Mouse (Mus musculus) heart, embryonic 16.5 days (tissue): ENCODE results near the gene 2310034G01Rik. TPM values are rescaled to one million over a fixed set of nuclear protein-coding genes. Genes with fewer than 3 reads are reported as not detected.

Source experiments
- ATAC-seq: fragments of 200-750 bp; cut with Nextera tagmentation; replicated peaks from 2 replicates; pipeline ENCODE4 v1.8.0; 2017; ENCODE audit warnings: moderate number of reproducible peaks; ENCODE audit not compliant: insufficient read depth, low FRiP score; ENCODE audit errors: extremely low read depth
- H3K27ac ChIP-seq: fragments of 300-500 bp; sonication (generic); 2 replicates; pipeline ENCODE4 v1.5.1; 2014; ENCODE audit warnings: mild to moderate bottlenecking, low read length, control low read depth, moderate library complexity
- H3K27me3 ChIP-seq: fragments of 300-500 bp; sonication (generic); 2 replicates; pipeline ENCODE4 v1.6.1; 2014; ENCODE audit warnings: low read length, mixed read lengths; ENCODE audit not compliant: control insufficient read depth, insufficient read depth
- H3K36me3 ChIP-seq: fragments of 300-500 bp; sonication (generic); 2 replicates; pipeline ENCODE4 v1.6.1; 2014; ENCODE audit not compliant: control insufficient read depth, insufficient read depth
- H3K4me1 ChIP-seq: fragments of 300-500 bp; sonication (generic); 2 replicates; pipeline ENCODE4 v1.6.1; 2014; ENCODE audit warnings: low read length, mixed read lengths; ENCODE audit not compliant: control insufficient read depth, insufficient read depth
- H3K4me2 ChIP-seq: fragments of 300-500 bp; sonication (generic); 2 replicates; pipeline ENCODE4 v1.6.1; 2014; ENCODE audit warnings: low read depth, mild to moderate bottlenecking, control low read depth, low read length
- H3K4me3 ChIP-seq: fragments of 300-500 bp; sonication (generic); 2 replicates; pipeline ENCODE4 v1.5.1; 2014; ENCODE audit warnings: mild to moderate bottlenecking, control low read depth, low read length
- H3K9ac ChIP-seq: fragments of 300-500 bp; sonication (generic); 2 replicates; pipeline ENCODE4 v1.6.1; 2014; ENCODE audit warnings: low read length, control low read depth
- H3K9me3 ChIP-seq: fragments of 300-500 bp; sonication (generic); replicated peaks from 2 replicates; pipeline ENCODE4 v1.6.1; 2016; ENCODE audit warnings: low read length; ENCODE audit not compliant: control insufficient read depth
- WGBS: fragments of 180-500 bp; shearing (Covaris S2); extraction: QIAGEN DNeasy Blood & Tissue Kit; methylation state at CpG from one replicate; pipeline ENCODE4 v1.1.7; 2014; 5-methylcytosine and 5-hydroxymethylcytosine counted together
- polyA plus RNA-seq: library from polyadenylated mRNA; unstranded; fragments of >200 nt; fragmentation: Nextera tagmentation; extraction: Ambion mirVana; gene quantifications from 2 replicates; pipeline ENCODE4 v1.2.1, GENCODE M21; 2015

2310034G01Rik gene
- polyA plus RNA-seq, 1 experiment from 2014 or later, result 1.1 TPM

- WGBS, result 61% methylated on average over 5 of the region's 5 CpGs
- Histone ChIP-seq H3K27ac (peak overlapping the region; percentile 78; the same call in 1 of the 2 replicates), H3K4me1 (peaks cover 20% of the 10 kb centered on the region), H3K36me3 (peaks cover 19% of the 10 kb centered on the region), H3K9me3 (no peaks in the 10 kb centered on the region), H3K4me2 (peak overlapping the region; percentile 73), H3K9ac (peak overlapping the region; percentile 87), H3K4me3 (peak overlapping the region; percentile 86), H3K27me3 (peaks cover 9% of the 10 kb centered on the region)
- no peak for ATAC-seq
Measured at GRCm38 (mm10) chr19:46306268-46306610, 43.9 kb downstream of the 2310034G01Rik start.

GRCm38 (mm10) chr19:46305432-46306267, 44.5 kb downstream of the 2310034G01Rik start:
- ATAC-seq, result peak; percentile 72
- H3K9me3 ChIP-seq, result no peaks in the 10 kb centered on the region
- peak overlapping the region; percentile 73 for H3K4me2 ChIP-seq
- H3K27ac ChIP-seq, result peak overlapping the region; percentile 84
- H3K36me3 ChIP-seq, result peaks cover 16% of the 10 kb centered on the region
- peaks cover 9% of the 10 kb centered on the region for H3K27me3 ChIP-seq
- under 1% methylated on average over 42 of the region's 43 CpGs for WGBS
- peak overlapping the region; percentile 87 for H3K9ac ChIP-seq
- H3K4me3 ChIP-seq, result peak overlapping the region; percentile 86
- H3K4me1 ChIP-seq, result peaks cover 20% of the 10 kb centered on the region

- 0% methylated on average over 34 of the region's 34 CpGs for WGBS
- peaks cover 10% of the 10 kb centered on the region for H3K36me3 ChIP-seq
- H3K4me3 ChIP-seq, result peak overlapping the region; percentile 86
- ATAC-seq, result peak; percentile 42
- peak overlapping the region; percentile 86 for H3K9ac ChIP-seq
- peaks cover 9% of the 10 kb centered on the region for H3K27me3 ChIP-seq
- H3K27ac ChIP-seq, result peak overlapping the region; percentile 84
- H3K4me2 ChIP-seq, result peak overlapping the region; percentile 73
- H3K9me3 ChIP-seq, result no peaks in the 10 kb centered on the region
- H3K4me1 ChIP-seq, result peaks cover 20% of the 10 kb centered on the region
Measured at GRCm38 (mm10) chr19:46304908-46305333, 45.2 kb downstream of the 2310034G01Rik start.

- under 1% methylated on average over 39 of the region's 39 CpGs for WGBS
- peak within 1 kb of the TSS; percentile 73 for H3K4me2 ChIP-seq
- peak within 1 kb of the TSS; percentile 84 for H3K27ac ChIP-seq
Measured at GRCm38 (mm10) chr19:46304216-46304841, 45.8 kb downstream of the 2310034G01Rik start, which contains the start of gene Nfkb2. Nfkb2 (plus strand) TSS chr19:46304320.

GRCm38 (mm10) chr19:46303251-46304215, 46.6 kb downstream of the 2310034G01Rik start:
- Histone ChIP-seq H3K9ac (peak overlapping the region; percentile 86; the same call in 1 of the 2 replicates), H3K27ac (peak overlapping the region; percentile 84), H3K9me3 (no peaks in the 10 kb centered on the region), H3K27me3 (peaks cover 5% of the 10 kb centered on the region; the same call in 1 of the 2 replicates), H3K4me3 (peak overlapping the region; percentile 86), H3K36me3 (peaks cover 4% of the 10 kb centered on the region; the same call in 1 of the 2 replicates), H3K4me2 (peak overlapping the region; percentile 73), H3K4me1 (peaks cover 15% of the 10 kb centered on the region)
- ATAC-seq, result no peak
- WGBS, result 50% methylated on average over 18 of the region's 18 CpGs

More at GRCm38 (mm10) chr19:46304216-46304841, 45.8 kb downstream of the 2310034G01Rik start, which contains the start of gene Nfkb2:
- peak; percentile 93 for ATAC-seq
- H3K9me3 ChIP-seq, result no peaks in the 10 kb centered on the region
- H3K4me3 ChIP-seq, result peak within 1 kb of the TSS; percentile 86
- H3K36me3 ChIP-seq, result peaks cover 4% of the 10 kb centered on the region
- H3K27me3 ChIP-seq, result peaks cover 5% of the 10 kb centered on the region; the same call in 1 of the 2 replicates
- H3K4me1 ChIP-seq, result peaks cover 20% of the 10 kb centered on the region
- peak within 1 kb of the TSS; percentile 86 for H3K9ac ChIP-seq

GRCm38 (mm10) chr19:46302551-46302950, 47.6 kb downstream of the 2310034G01Rik start:
- no peak overlapping the region for H3K9ac ChIP-seq
- 83% methylated on average over 4 of the region's 4 CpGs for WGBS

GRCm38 (mm10) chr19:46300294-46301045, 49.6 kb downstream of the 2310034G01Rik start:
- no peaks in the 10 kb centered on the region for H3K27me3 ChIP-seq
- WGBS, result 35% methylated on average over 8 of the region's 8 CpGs
- no peak overlapping the region for H3K27ac ChIP-seq
- no peaks in the 10 kb centered on the region for H3K9me3 ChIP-seq
- H3K9ac ChIP-seq, result no peak overlapping the region
- no peak overlapping the region for H3K4me2 ChIP-seq
- H3K36me3 ChIP-seq, result no peaks in the 10 kb centered on the region
- no peak for ATAC-seq
- H3K4me1 ChIP-seq, result 0 out of 2 replicates have a peak, but pooled peaks cover 7% of the 10 kb centered on the region
- H3K4me3 ChIP-seq, result no peak overlapping the region

More at GRCm38 (mm10) chr19:46302551-46302950, 47.6 kb downstream of the 2310034G01Rik start:
- Histone ChIP-seq H3K9me3 (no peaks in the 10 kb centered on the region), H3K27me3 (peaks cover 2% of the 10 kb centered on the region; the same call in 1 of the 2 replicates), H3K4me3 (no peak overlapping the region), H3K4me1 (peaks cover 14% of the 10 kb centered on the region), H3K4me2 (no peak overlapping the region), H3K27ac (no peak overlapping the region), H3K36me3 (no peaks in the 10 kb centered on the region)
- ATAC-seq, result no peak
